Mouse (Mus musculus) spleen, adult 10 weeks (tissue): ENCODE data around the gene Gm7173. TPM values are rescaled to one million over a fixed set of nuclear protein-coding genes. Genes with fewer than 3 reads are reported as not detected.

Experiments
- polyA plus RNA-seq: library from polyadenylated mRNA; stranded (reverse); fragments of 350-450 nt; fragmentation: Illumina TruSeq; extraction: RNeasy Lipid Tissue Mini Kit (QIAGEN cat#74804); gene quantifications from one replicate; pipeline ENCODE4 v1.2.3, GENCODE M21; 2015; ENCODE audit warnings: low replicate concordance; ENCODE audit not compliant: insufficient read depth

Gm7173 gene
- polyA plus RNA-seq, result 0.18 TPM

DNA sequence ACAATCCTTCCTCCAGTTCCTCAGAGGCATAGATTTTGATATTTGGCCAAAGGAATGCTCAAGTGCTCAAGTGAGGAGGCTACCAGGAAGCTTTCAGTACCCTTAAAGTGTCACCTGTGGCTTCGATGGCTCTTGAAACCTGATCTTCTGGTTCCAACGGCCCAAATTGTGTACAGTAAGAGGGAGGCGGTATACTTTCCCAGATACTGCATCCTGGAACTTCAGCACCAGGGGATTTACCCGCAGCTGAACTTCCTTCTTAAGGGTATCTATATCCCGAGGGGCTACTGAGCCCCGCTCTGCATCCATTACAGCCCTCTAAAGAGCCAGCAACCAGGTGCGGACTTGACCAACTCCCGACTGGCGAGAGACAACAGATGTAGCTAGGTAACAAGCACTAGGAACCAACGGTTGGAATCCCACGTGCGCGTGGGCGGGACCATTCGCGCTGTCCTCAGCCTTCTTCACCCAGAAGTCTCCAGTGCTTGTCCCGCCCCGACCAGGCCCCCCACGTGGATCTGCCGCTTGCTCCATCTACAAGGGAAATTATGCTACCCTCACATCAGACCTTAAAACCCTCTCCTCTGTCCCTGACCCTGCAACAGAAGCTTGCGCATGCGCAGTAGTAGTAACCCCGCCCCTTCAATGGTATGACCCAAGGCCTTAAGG is at the start of gene Gm7173:
Gene Gm7173, minus strand, starts transcription at position 309 of the 669 bp plus-strand sequence.

Other genes starting within 250 kb of the Gm7173 start
- gene Mageb16, start 154.2 kb upstream of the Gm7173 start, polyA plus RNA-seq, result not detected